Comparison of ENCODE assay signal across 21 mouse cellular contexts in the genomic region with DNA sequence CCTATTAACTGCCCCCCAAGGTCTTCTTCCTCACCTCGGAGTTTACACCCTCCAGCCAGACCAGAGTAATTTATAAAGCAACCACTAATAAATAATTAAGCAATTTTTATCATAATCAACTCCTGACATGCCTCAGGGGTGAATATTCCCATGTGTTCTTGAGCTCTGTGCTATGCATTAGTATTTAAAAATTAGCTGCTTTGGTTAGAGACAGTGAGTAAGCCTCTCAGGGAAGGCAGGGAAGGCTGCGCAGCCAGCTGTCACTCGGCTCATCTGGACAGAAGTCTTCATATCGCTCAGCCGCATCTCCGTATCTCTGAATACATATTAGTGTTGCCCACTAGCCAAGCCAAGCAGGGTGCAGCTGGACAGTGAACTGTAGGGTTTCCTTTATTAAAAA. TPM values are rescaled to one million over a fixed set of nuclear protein-coding genes. Genes with fewer than 3 reads are reported as not detected.
DNase-seq lines count a peak whose midpoint lies in the region; ATAC-seq lines count a peak whose summit lies in the region.
"Had no signal": no experiment of that assay in that cellular context is flagged by ENCODE, and none has a peak within 500 bp of the region (broad histone marks: within the 10 kb centered on the region; RNA-seq: fewer than 3 reads in every experiment).

No protein-coding gene starts in this region.

- peaks cover 6% of the 10 kb centered on the region; the same call in 1 of the 2 replicates for H3K4me1 ChIP-seq in midbrain, embryonic 11.5 days (ENCODE audit: control insufficient read depth, insufficient read depth, low read length)
- H3K4me1 ChIP-seq in midbrain, embryonic 15.5 days = peaks cover 4% of the 10 kb centered on the region; the same call in 1 of the 2 replicates
- H3K4me1 ChIP-seq in neural tube, embryonic 12.5 days = peaks cover 12% of the 10 kb centered on the region
- H3K4me1 ChIP-seq in neural tube, embryonic 15.5 days = peaks cover 7% of the 10 kb centered on the region; the same call in 1 of the 2 replicates
- H3K4me1 ChIP-seq in hindbrain, embryonic 13.5 days (replicated peaks) = peaks cover 3% of the 10 kb centered on the region; the same call in 1 of the 2 replicates
- H3K4me1 ChIP-seq in limb, embryonic 11.5 days (ENCODE audit: control insufficient read depth, insufficient read depth, low read length) = peaks cover 31% of the 10 kb centered on the region

- ATAC-seq in midbrain, embryonic 11.5 days (ENCODE audit: low FRiP score) = peak; percentile 43
- ATAC-seq in midbrain, embryonic 15.5 days (replicated peaks) = no peak
- peak; percentile 45; the same call in 1 of the 2 replicates for ATAC-seq in neural tube, embryonic 12.5 days (ENCODE audit: low FRiP score, low read depth)
- ATAC-seq in neural tube, embryonic 15.5 days (ENCODE audit: low FRiP score) = no peak
- 0 out of 2 replicates have a peak, but pooled peaks have one; percentile 37 for ATAC-seq in hindbrain, embryonic 13.5 days (ENCODE audit: low FRiP score)
- no peak for ATAC-seq in limb, embryonic 11.5 days (ENCODE audit: insufficient number of reproducible peaks, low FRiP score, low TSS enrichment, low read depth)
- ATAC-seq: forebrain, embryonic 16.5 days; inflammation-experienced regulatory T-cells, adult 6 months had no signal

- H3K4me3 ChIP-seq in midbrain, embryonic 11.5 days (ENCODE audit: low read depth, low read length) = no peak overlapping the region
- no peak overlapping the region for H3K4me3 ChIP-seq in midbrain, embryonic 15.5 days
- H3K4me3 ChIP-seq in neural tube, embryonic 12.5 days = no peak overlapping the region
- H3K4me3 ChIP-seq in neural tube, embryonic 15.5 days (replicated peaks) = no peak overlapping the region
- no peak overlapping the region for H3K4me3 ChIP-seq in hindbrain, embryonic 13.5 days
- no peak overlapping the region for H3K4me3 ChIP-seq in limb, embryonic 11.5 days (ENCODE audit: low read depth, low read length)
- H3K4me3 ChIP-seq: embryonic facial prominence, embryonic 13.5 days; forebrain, embryonic 12.5 days; heart, adult 2 months; heart, embryonic 15.5 days had no signal

- no peaks in the 10 kb centered on the region for H3K27me3 ChIP-seq in midbrain, embryonic 11.5 days (ENCODE audit: control insufficient read depth, insufficient read depth, low read length)
- no peaks in the 10 kb centered on the region for H3K27me3 ChIP-seq in midbrain, embryonic 15.5 days (replicated peaks)
- no peaks in the 10 kb centered on the region for H3K27me3 ChIP-seq in neural tube, embryonic 12.5 days (replicated peaks)
- no peaks in the 10 kb centered on the region for H3K27me3 ChIP-seq in neural tube, embryonic 15.5 days (replicated peaks)
- 0 out of 2 replicates have a peak, but pooled peaks cover 3% of the 10 kb centered on the region for H3K27me3 ChIP-seq in hindbrain, embryonic 13.5 days
- H3K27me3 ChIP-seq in limb, embryonic 11.5 days (ENCODE audit: control insufficient read depth, insufficient read depth, low read length) = no peaks in the 10 kb centered on the region
- H3K27me3 ChIP-seq: embryonic facial prominence, embryonic 13.5 days; forebrain, embryonic 12.5 days; heart, embryonic 15.5 days had no signal

- H3K9me3 ChIP-seq in midbrain, embryonic 11.5 days (ENCODE audit: control insufficient read depth, low read length) = no peaks in the 10 kb centered on the region; the same call in 1 of the 2 replicates
- no peaks in the 10 kb centered on the region for H3K9me3 ChIP-seq in midbrain, embryonic 15.5 days
- H3K9me3 ChIP-seq in neural tube, embryonic 12.5 days = no peaks in the 10 kb centered on the region
- no peaks in the 10 kb centered on the region for H3K9me3 ChIP-seq in neural tube, embryonic 15.5 days (replicated peaks)
- H3K9me3 ChIP-seq in hindbrain, embryonic 13.5 days = no peaks in the 10 kb centered on the region
- no peaks in the 10 kb centered on the region for H3K9me3 ChIP-seq in limb, embryonic 11.5 days (ENCODE audit: control insufficient read depth, low read length)
- H3K9me3 ChIP-seq: embryonic facial prominence, embryonic 13.5 days; forebrain, embryonic 12.5 days; heart, embryonic 15.5 days had no signal

- no peak for DNase-seq in midbrain, embryonic 11.5 days (ENCODE audit: low spot score, missing footprints)
- no peak for DNase-seq in limb, embryonic 11.5 days (ENCODE audit: low spot score)
- DNase-seq in gastrocnemius, adult 8-10 months (ENCODE audit: low spot score in 2 of 2) = no peak
- no peak for DNase-seq in adrenal gland, postnatal 14 days
- DNase-seq: adrenal gland, adult 2 months; cerebellum, adult 11-12 months; cerebellum, adult 9-10 months; cerebellum, postnatal 25 days; gastrocnemius, postnatal 14 days; heart, adult 2 months; heart, postnatal 14 days had no signal

- no peaks in the 10 kb centered on the region for H3K36me3 ChIP-seq in midbrain, embryonic 11.5 days (ENCODE audit: control insufficient read depth, insufficient read depth, low read length)
- no peaks in the 10 kb centered on the region for H3K36me3 ChIP-seq in midbrain, embryonic 15.5 days (replicated peaks)
- no peaks in the 10 kb centered on the region for H3K36me3 ChIP-seq in neural tube, embryonic 12.5 days
- no peaks in the 10 kb centered on the region for H3K36me3 ChIP-seq in neural tube, embryonic 15.5 days
- no peaks in the 10 kb centered on the region for H3K36me3 ChIP-seq in hindbrain, embryonic 13.5 days
- no peaks in the 10 kb centered on the region for H3K36me3 ChIP-seq in limb, embryonic 11.5 days (ENCODE audit: control insufficient read depth, insufficient read depth, low read length)
- H3K36me3 ChIP-seq: embryonic facial prominence, embryonic 13.5 days; forebrain, embryonic 12.5 days; heart, embryonic 15.5 days had no signal

- H3K9ac ChIP-seq in midbrain, embryonic 11.5 days (ENCODE audit: low read length) = no peak overlapping the region
- H3K9ac ChIP-seq in midbrain, embryonic 15.5 days = no peak overlapping the region
- H3K9ac ChIP-seq in neural tube, embryonic 12.5 days = no peak overlapping the region
- H3K9ac ChIP-seq in neural tube, embryonic 15.5 days (replicated peaks) = no peak overlapping the region
- H3K9ac ChIP-seq in hindbrain, embryonic 13.5 days = no peak overlapping the region
- H3K9ac ChIP-seq in limb, embryonic 11.5 days (ENCODE audit: low read length) = no peak overlapping the region
- H3K9ac ChIP-seq: embryonic facial prominence, embryonic 13.5 days; forebrain, embryonic 12.5 days; heart, embryonic 15.5 days had no signal

- 66% methylated on average over 6 of the region's 6 CpGs for WGBS in midbrain, embryonic 11.5 days
- WGBS in midbrain, embryonic 15.5 days = 39% methylated on average over 6 of the region's 6 CpGs
- WGBS in neural tube, embryonic 12.5 days = 56% methylated on average over 6 of the region's 6 CpGs
- 34% methylated on average over 6 of the region's 6 CpGs for WGBS in neural tube, embryonic 15.5 days
- WGBS in hindbrain, embryonic 13.5 days = 26% methylated on average over 6 of the region's 6 CpGs
- 73% methylated on average over 6 of the region's 6 CpGs for WGBS in limb, embryonic 11.5 days

- no peak overlapping the region for H3K4me2 ChIP-seq in midbrain, embryonic 11.5 days
- no peak overlapping the region for H3K4me2 ChIP-seq in midbrain, embryonic 15.5 days
- no peak overlapping the region for H3K4me2 ChIP-seq in neural tube, embryonic 12.5 days (replicated peaks)
- H3K4me2 ChIP-seq in neural tube, embryonic 15.5 days = no peak overlapping the region
- H3K4me2 ChIP-seq in hindbrain, embryonic 13.5 days = no peak overlapping the region
- H3K4me2 ChIP-seq in limb, embryonic 11.5 days (ENCODE audit: low read depth, severe bottlenecking) = no peak overlapping the region
- H3K4me2 ChIP-seq: embryonic facial prominence, embryonic 13.5 days; forebrain, embryonic 12.5 days; heart, embryonic 11.5 days; heart, embryonic 15.5 days had no signal

- H3K27ac ChIP-seq in midbrain, embryonic 11.5 days (ENCODE audit: low read depth, low read length) = no peak overlapping the region
- no peak overlapping the region for H3K27ac ChIP-seq in midbrain, embryonic 15.5 days
- no peak overlapping the region for H3K27ac ChIP-seq in neural tube, embryonic 12.5 days
- no peak overlapping the region for H3K27ac ChIP-seq in neural tube, embryonic 15.5 days (replicated peaks)
- H3K27ac ChIP-seq in hindbrain, embryonic 13.5 days = no peak overlapping the region
- H3K27ac ChIP-seq in limb, embryonic 11.5 days (replicated peaks; ENCODE audit: low read depth, low read length) = 0 out of 2 replicates have a peak overlapping the region, but pooled peaks have one; percentile 2
- H3K27ac ChIP-seq: embryonic facial prominence, embryonic 13.5 days; forebrain, embryonic 12.5 days; heart, adult 2 months; heart, embryonic 15.5 days had no signal

RNA-seq across cellular contexts. Expression of a gene that starts 45.3 kb away (rescaled TPM):
- 47.5 and 47.6 TPM in 2 replicates for polyA plus RNA-seq in midbrain, embryonic 11.5 days (2014; fragmentation: Nextera tagmentation; extraction: Ambion mirVana)
- 46.0 and 47.5 TPM in 2 replicates for polyA plus RNA-seq in midbrain, embryonic 15.5 days (2015; fragmentation: Nextera tagmentation; extraction: Ambion mirVana)
- polyA plus RNA-seq in neural tube, embryonic 12.5 days (2016; fragmentation: Nextera tagmentation; extraction: Ambion mirVana) = 39.6 and 40.7 TPM in 2 replicates
- polyA plus RNA-seq in neural tube, embryonic 15.5 days (2015; fragmentation: Nextera tagmentation; extraction: Ambion mirVana) = 39.3 and 43.3 TPM in 2 replicates
- 38.1 and 39.4 TPM in 2 replicates for polyA plus RNA-seq in hindbrain, embryonic 13.5 days (2015; fragmentation: Nextera tagmentation; extraction: Ambion mirVana)
- 79.2 and 92.1 TPM in 2 replicates for polyA plus RNA-seq in limb, embryonic 11.5 days (2014; fragmentation: Nextera tagmentation; extraction: Ambion mirVana)
- total RNA-seq in gastrocnemius, adult 8-10 months (2022) = 10 to 100 TPM; 17.7 to 22.2 (median 20.0) TPM
- total RNA-seq in adrenal gland, postnatal 14 days (2021) = 32.3 and 35.3 TPM in 2 replicates

RNA-seq across cellular contexts. Expression of a gene that starts 50.8 kb away (rescaled TPM):
- 142 and 144 TPM in 2 replicates for polyA plus RNA-seq in midbrain, embryonic 11.5 days (2014; fragmentation: Nextera tagmentation; extraction: Ambion mirVana)
- polyA plus RNA-seq in midbrain, embryonic 15.5 days (2015; fragmentation: Nextera tagmentation; extraction: Ambion mirVana) = 89.0 and 101 TPM in 2 replicates
- polyA plus RNA-seq in neural tube, embryonic 12.5 days (2016; fragmentation: Nextera tagmentation; extraction: Ambion mirVana) = 202 and 212 TPM in 2 replicates
- 239 and 261 TPM in 2 replicates for polyA plus RNA-seq in neural tube, embryonic 15.5 days (2015; fragmentation: Nextera tagmentation; extraction: Ambion mirVana)
- 142 and 188 TPM in 2 replicates for polyA plus RNA-seq in hindbrain, embryonic 13.5 days (2015; fragmentation: Nextera tagmentation; extraction: Ambion mirVana)
- 243 and 265 TPM in 2 replicates for polyA plus RNA-seq in limb, embryonic 11.5 days (2014; fragmentation: Nextera tagmentation; extraction: Ambion mirVana)
- 100 to 1,000 TPM in 1 of 4 experiments, 10 to 100 TPM in 3; 34.0 to 100 (median 47.3) TPM for total RNA-seq in gastrocnemius, adult 8-10 months (2022)
- 287 and 366 TPM in 2 replicates for total RNA-seq in adrenal gland, postnatal 14 days (2021)

Comparison
In these comparisons a context has a peak if more than half of its experiments do, and no peak if none do; other contexts are left out.
1. ATAC-seq: peak in midbrain, embryonic 11.5 days (single experiment), neural tube, embryonic 12.5 days (single experiment) and hindbrain, embryonic 13.5 days (single experiment); none in midbrain, embryonic 15.5 days (single experiment), neural tube, embryonic 15.5 days (single experiment) and limb, embryonic 11.5 days (single experiment).